Mouse (Mus musculus): ENCODE results near the gene Ptk7. TPM values are rescaled to one million over a fixed set of nuclear protein-coding genes. Genes with fewer than 3 reads are reported as not detected.
A peak's percentile ranks its signal among the peaks of the same experiment; 100 is the strongest.

Gene Ptk7
- 10 to 100 TPM; 11.2 to 11.4 TPM for total RNA-seq (2021)
- long read RNA-seq, experiment 1, full-length matches to known transcripts = 2 of 5 reads
- long read RNA-seq, experiment 1, partial matches to known transcripts = 3 of 5 reads
- long read RNA-seq, experiment 1, other reads (novel, unspliced or antisense) = 0 of 5 reads
- long read RNA-seq, experiment 2, full-length matches to known transcripts = 2 of 3 reads
- long read RNA-seq, experiment 2, partial matches to known transcripts = 0 of 3 reads
- long read RNA-seq, experiment 2, other reads (novel, unspliced or antisense) = 1 of 3 reads

DNA sequence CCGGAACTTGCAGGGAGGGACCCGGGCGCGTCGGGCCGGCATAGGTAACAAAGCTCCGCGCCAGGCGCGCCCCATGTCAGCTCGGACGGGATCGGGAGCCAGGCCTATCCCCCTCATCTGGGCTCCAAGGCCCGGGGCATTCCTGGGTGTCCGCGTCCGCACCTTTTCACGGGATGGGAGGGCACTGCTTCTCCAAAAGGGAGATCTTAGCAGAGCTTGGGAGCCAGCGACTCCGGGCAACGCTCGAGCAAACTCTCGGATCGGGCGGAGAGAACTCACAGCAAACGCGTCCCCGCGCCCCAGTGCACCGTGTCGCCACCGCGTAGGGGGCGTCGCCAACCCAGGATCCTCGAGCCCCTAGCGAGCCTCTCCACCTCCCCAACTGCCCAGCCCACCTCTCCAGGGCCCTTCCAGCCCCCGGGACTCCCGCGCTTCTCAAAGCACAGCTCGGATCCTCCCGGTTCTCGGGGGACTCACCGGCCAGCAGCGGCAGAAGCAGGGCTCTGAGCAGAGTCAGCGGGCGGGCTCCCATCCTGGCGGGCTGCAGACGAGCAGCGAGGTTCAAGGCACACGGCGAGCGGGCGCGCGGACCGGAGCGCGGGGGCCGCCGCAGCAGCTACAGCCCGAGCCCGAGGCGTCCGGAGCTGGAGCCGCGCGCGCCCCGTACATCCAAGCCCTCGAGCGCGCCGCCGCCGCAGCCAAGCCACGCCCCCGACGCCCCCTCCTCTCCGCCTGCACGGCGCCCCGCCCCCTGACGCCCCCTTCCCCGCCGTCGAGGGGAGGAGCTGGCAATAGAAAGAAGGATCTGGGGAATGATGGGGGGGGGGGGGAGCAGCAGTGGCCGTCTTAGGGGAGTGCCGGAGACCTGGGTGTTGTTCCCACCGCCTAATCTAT, at the start of gene Ptk7:
Gene Ptk7, minus strand, starts transcription at position 714 of the 894 bp plus-strand sequence.
- peak; percentile 75 to 82 for DNase-seq (ENCODE audit: low spot score in 2 of 2)

DNA sequence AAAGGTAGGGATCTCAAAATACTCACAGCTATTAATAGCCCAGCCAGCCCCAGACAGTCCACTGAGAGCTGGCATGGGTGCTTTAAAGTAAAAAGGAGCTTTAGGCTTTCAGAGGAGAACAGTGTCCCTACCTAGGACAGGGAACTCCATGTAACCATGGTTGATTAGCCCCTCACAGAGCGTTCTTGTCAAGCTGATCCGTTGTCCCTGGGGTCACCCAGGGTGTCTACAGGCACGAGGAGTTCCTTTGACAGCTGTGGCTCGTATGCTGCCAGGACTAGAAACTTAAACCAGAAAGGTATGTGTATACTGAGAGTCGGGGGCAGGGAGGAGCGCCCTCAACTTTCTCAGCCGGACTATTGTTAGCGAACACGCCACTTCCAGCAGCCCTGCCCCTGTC, 49.6 kb upstream of the Ptk7 start:
- DNase-seq (ENCODE audit: low spot score in 2 of 2) = no peak

DNA sequence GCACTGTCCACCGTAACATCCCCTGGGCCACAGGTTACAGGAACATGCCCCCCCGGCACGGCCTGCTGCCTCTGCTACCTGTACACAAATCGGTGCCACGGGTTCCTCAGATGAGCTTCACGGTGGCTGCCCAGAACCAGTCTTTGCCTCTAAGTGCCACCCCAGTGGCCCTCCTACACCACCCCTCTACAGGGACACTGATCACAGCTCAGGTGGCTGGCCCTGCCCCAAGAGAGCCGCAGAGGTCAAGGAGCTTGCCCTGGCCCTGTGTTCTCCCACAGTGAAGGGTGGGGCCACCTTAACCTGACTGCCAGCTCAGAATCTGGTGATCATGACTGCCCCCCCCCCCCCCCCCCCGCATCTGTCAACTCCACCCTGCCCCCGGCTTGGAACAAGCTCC, 49.1 kb upstream of the Ptk7 start, which contains the start of gene Mea1:
Gene Mea1, plus strand, starts transcription at position 378 of the 400 bp plus-strand sequence.
- DNase-seq (ENCODE audit: low spot score in 2 of 2) = no peak

DNA sequence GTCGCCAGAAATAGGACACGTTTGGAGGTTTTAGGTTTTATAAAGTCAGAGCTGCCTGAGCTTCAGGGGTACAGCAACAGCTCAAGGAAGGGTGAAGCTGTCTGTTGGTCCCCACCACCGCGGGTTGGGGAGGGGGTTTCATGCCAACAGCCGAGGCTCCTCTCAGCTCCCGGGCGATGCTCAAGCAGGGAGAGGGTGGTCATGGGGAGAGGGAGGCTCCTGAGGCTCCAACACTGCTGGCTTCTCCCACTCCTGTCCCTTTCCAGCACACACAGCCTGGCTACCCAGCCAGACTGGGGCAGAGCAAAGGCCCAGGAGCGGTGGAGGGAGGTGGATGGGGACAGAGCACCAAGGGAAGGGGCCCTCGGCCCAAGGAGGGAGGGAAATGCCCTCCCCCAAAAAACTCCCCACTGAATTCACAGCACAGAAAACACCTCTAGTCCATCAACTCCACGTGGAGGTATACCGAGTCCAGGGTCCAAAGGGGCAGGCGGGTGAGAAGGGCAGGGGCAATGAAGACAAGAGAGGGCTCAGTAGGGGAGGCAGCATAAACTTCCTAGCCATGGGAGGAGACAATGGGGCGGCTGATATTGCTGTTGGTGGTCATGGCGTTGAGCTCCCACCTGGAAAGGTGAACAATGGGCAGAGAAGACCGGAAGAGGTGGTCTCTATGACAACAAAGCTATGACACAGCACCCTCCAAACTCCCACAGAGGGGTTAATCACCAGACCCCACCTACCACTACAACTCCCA, 45.4 kb upstream of the Ptk7 start:
- DNase-seq (ENCODE audit: low spot score in 2 of 2) = no peak

DNA sequence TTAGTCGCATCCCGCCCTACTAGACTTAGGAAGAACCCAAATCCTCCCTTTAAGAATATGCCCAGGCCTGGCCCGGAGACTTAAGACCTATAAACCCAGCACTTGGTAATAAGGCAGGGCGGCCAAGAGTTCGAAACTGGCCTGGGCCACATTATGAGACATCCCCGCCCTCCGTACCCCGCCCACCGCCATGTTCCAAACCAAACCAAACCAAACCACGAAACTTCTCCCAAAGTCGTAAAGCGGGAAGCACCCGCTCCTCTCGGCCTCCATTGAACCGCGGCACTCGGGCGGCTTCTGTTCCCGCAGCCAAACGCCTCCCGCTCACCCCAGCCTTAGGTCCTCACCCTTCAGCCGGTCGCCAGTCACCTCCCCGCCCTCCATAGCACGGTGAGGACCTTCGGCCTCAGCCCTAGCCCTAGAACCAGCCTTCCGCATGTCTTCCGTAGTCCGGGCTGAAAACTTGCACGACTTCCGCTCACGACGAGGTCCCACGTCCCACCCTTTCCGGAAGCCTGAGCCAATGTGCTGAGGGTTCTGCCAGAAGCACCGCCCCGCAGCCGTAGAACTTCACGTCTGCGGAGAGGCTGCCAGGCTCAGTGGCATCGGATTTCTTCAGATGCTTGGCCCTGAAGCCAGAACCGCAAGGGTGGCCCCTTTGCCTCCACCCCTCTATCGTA, 44.7 kb upstream of the Ptk7 start, which contains the start of gene Rrp36:
Gene Rrp36, minus strand, starts transcription at position 503 of the 680 bp plus-strand sequence.
- peak; percentile 87 to 93 for DNase-seq (ENCODE audit: low spot score in 2 of 2)

DNA sequence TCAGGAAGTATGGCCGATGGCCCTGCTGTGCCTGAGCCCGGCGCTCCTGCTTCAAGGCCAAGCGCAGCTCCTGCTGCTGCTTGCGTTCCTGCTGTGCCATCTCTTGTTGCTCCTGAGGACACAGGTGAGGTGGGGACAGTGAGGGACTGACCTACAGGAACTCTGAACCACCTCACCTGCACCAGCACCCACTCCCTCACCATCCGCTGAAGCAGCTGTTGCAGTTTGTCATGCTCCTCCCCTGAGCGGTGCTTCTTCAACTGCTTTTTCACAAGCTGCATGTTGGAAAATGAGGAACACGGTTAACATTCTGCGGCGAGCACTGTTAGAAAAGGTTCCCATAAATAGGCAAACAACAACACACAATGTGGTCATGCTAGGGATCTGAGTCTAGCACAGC, 40.6 kb upstream of the Ptk7 start:
- DNase-seq (ENCODE audit: low spot score in 2 of 2) = no peak

DNA sequence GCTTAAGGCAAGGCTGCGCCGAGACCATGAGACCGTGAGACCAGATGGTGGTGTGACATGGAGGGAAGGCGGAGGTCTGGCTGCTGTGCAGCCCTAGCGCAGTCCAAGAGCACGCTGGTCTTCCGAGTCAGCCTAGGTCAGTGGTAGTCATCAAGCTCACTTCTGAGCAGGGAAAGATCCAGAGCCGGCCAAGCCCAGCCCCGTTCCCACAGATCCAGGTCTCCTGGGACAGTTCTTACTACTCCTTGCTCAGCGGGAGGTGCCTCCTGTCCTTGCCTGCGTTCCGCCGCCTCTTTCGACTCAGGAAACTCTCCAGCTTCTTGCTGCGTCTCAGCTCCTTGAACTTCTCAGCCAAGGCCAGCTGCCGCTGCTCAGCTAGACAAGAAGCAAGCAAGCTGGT, 38.4 kb upstream of the Ptk7 start:
- no peak for DNase-seq (ENCODE audit: low spot score in 2 of 2)

DNA sequence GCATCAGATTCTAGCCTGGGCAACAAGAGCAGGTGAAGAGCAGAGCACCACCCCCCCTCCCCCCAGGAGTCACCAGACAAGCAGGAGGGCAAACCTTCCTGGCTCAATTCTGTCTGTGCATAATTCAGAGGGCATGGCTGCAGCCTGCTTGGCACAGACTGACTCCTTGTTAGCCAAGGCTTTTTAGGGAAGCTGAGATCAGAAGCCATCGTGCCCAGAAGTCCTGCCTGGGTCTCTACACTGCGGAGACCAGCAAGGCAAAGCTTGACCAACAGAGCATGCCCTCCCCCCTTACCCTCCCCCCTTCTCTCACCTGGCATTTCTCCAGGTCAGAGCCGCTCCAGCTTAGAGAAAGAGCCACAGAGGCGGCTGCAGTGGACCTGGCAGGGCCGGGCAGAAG, 33.4 kb upstream of the Ptk7 start:
- DNase-seq (ENCODE audit: low spot score in 2 of 2) = no peak

DNA sequence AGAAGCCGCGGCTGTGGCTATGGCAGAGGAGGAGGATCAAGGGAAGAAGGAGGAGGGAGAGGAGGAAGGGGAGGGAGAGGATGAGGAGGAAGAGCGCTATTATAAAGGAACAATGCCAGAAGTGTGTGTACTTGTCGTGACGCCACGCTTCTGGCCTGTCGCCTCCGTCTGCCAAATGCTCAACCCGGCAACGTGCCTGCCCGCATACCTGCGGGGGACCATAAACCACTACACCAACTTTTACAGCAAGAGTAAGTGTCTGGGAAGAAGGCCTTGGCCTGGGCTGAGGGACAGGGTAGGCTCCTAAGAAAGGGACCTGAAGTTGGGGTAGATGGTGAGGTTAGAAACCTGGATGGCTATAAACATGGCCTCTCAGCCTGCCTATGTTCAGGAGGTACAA, 32.7 kb upstream of the Ptk7 start:
- no peak for DNase-seq (ENCODE audit: low spot score in 2 of 2)

DNA sequence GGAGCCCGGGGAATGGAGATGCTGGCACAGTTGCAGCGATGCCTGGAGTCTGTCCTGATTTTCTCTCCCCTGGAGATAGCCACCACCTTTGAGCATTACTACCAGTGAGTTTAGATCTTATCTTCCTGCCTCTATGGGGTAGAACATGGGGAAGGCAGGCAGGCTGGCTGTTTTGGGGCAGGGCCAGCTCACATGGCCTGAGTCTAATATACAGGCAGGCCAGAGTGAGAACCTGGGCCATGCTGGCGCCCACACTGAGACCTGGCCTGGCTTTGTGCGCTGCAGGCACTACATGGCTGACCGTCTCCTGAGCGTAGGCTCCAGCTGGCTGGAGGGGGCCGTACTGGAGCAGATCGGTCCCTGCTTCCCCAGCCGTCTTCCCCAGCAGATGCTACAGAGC, 32.0 kb upstream of the Ptk7 start:
- DNase-seq (ENCODE audit: low spot score in 2 of 2) = no peak

DNA sequence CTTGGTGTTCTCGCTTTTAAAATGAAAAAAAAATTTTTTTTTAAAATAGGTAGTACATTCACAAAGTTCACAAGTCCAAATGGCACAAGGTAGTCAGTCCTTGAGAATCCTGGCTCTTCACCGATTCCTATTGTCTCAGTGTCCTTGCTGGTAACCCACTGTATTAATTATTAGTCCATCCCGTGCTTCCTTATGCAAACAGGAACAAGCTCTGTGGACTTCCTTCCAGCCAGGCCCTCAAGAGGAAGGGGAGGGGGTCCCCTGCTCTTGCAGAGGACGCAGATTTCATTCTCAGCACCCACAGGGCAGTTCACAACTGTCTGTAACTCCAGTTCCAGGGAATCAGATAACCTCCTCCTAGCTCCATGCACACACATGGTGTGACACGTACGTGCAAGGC, 26.8 kb upstream of the Ptk7 start:
- DNase-seq (ENCODE audit: low spot score in 2 of 2) = no peak

DNA sequence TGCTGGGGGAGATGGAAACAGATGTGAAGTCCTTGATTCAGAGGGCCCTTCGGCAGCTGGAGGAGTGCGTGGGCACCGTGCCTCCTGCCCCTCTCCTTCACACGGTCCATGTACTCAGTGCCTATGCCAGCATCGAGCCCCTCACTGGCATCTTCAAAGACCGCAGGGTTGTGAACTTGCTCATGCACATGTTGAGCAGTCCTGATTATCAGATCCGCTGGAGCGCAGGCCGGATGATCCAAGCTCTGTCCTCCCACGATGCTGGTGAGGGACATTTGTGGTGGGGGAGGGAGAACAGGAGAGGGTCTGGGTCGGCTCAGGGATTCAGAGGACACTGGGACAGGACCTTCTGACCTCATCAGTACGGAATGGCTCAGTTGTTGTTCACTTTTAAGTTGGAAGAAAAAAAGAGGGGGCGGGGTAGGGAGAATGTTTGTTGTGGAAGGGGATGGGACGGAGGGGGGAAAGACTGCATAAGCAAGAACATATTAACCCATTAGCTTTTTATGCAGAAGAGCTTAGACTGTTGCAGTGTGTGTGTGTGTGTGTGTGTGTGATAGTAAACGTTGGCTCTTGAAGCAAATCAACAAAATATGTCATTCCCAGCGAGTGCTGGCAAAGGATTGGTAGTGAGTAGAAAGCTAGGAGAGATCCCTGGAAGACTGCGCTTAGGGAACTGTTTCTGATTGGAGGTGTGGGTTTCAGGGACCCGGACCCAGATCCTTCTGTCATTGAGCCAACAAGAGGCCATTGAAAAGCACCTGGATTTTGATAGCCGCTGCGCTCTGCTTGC, 22.6 kb upstream of the Ptk7 start:
- DNase-seq (ENCODE audit: low spot score in 2 of 2) = peak in 1 of 2 experiments; percentile 59

DNA sequence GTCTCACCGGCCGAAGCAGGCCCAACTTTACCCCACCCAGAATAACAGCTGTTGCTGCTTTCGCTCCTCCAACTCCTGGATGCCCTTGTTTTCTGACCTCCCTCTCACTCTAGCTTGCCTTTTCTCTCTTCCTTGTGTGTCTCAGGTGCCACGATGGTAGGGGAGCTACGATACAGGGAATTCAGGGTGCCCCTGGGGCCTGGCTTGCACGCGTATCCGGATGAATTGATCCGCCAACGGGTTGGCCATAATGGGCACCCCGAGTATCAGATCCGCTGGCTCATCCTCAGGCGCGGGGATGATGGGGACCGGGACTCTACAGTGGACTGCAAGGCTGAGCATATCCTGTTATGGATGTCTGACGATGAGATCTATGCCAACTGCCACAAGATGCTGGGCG, 22.0 kb upstream of the Ptk7 start:
- no peak for DNase-seq (ENCODE audit: low spot score in 2 of 2)

DNA sequence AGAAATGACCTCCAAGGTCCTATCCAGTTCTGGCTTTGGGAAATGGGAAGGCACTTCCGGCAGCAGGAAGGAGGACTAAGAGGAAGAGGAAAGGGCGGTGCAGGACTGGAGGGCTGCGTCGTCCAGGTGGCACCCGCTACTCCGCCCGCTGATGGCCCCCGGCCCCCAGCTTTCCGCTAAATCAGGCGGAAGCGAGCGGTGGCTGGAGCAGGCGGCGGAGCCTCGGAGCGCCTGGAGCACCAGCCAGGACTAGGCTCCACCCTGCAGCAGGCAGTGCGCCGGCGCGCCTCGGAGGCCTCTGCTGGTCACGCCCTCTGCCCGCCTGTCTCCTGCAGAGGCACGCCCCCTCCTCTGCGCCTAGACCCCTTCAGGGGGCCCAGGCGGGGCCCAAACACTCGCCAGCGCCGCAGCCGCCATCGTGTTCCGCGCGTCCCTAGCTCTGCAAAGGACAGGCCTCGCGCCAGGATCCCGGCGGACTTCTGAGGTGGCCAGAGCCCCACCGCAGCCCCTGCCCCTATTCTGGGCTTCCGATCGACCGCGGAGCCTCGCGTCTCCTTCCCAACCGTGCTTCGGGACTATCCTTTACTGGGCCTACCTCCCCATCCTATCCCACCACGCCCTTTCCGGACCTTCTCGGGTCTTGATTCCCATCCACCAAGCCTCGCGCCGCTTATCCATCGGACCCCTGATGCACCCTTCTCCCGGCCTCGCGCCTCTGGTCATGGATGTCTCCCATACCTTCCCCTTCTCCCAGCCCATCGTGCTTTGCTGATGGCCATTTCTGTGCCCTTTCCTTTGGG, 21.1 kb upstream of the Ptk7 start, which contains the start of gene Cul7:
Gene Cul7, plus strand, starts transcription at position 106 of the 800 bp plus-strand sequence.
- DNase-seq (ENCODE audit: low spot score in 2 of 2) = peak; percentile 88 to 93

DNA sequence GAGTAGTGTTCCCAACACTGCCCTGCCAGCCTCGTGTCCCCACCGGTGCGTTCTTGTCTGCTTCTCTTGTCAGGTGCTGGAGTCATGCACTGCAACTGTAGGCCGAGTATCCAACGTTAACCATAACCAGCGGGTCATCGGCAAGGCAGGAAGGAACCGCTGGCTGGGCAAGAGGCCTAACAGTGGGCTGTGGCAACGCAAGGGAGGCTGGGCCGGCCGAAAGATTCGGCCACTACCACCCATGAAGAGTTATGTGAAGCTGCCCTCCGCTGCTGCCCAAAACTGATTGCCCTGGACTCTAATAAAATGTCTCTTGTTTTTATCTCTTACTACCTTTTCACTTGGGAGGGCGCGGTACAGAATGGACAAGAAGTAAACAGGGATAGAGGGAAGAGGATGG, 20.5 kb upstream of the Ptk7 start:
- no peak for DNase-seq (ENCODE audit: low spot score in 2 of 2)

DNA sequence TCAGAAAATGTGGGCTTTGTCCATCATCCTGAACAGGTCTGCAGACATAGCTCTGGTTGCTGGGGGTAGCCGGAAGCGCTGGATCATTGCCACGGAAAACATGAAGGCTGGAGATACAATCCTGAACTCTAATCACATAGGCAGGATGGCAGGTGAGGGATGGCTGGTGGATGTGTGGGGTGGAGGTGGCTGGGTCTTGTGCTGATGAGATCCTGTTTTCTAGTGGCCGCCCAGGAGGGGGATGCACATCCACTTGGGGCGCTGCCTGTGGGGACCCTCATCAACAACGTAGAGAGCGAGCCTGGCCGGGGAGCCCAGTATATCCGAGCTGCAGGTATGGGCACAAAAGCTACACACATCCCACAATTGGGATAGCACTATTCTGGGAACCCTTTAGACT, 19.1 kb upstream of the Ptk7 start:
- DNase-seq (ENCODE audit: low spot score in 2 of 2) = no peak

DNA sequence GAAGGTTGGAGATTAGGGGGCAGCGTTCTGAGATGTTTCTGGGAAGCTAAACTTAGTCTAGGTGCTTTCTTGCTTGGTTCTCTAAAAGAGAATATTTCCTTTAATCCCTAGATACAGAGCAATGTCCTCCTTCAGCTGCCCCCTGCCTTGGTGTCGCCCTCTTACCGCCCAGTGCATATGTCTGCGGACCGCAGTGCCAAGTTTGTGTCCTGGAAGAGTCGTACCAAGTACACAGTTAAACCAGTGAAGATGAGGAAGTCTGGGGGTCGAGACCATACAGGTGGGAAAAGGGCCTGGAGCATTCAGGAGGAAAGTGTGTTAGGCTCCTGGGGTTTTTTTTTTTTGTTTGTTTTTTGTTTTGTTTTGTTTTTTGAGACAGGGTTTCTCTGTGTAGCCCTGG, 18.0 kb upstream of the Ptk7 start:
- no peak for DNase-seq (ENCODE audit: low spot score in 2 of 2)

DNA sequence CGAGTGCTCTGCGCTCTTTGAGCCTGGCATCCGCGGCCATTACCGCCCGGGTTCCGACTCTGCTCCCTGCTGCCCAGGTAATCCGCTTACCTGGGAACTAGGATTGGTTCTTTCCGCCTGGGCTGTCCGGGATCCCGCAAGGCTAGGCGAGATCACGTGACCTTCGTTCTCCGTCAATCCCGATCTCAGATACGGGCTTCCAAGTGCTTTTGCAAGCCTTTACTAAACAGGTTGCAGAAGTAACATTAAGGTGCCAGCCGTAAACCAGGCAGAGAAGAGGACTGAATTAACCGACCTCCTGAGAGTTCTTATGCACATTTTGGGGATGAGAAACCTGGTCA, 17.0 kb upstream of the Ptk7 start:
- DNase-seq (ENCODE audit: low spot score in 2 of 2) = no peak

DNA sequence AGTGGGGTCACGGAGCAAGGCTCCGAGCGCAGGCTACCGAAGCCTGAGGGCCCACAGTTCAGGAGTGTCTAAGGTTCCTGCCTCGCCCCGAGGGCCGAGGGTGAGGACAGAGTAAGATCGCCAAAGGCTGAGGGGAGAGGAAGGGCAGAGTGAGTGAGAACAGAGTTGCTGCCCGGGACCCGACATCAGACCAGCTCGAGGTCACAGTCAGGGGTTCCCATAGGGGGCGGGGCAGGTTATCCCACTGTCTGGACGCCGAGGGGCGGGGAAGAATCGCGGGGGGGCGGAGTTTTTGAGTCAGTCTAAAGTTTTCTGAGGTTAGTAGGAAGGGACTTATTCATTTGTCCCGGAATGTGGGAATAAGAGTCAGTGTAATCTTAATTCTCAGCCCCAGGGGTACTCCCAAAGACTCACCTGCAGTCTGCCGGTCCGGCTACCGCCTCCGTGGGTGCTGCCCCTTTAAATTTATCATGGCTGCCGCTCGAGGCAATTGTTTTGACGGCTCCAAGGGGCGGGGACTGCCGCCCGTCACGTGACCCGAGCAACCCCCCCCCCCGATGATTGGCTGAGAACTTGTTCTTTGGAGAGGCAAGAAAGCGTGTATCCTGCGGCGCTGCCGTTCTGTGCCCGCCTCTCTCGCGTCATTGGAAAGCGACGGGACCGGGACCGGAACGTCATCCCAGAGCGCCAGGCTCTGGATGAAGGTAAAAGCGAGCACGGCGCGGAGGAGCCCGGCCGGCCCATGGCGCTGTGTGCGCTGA, 16.4 kb upstream of the Ptk7 start, which contains the start of the genes Klc4 and Mrpl2:
Gene Klc4, minus strand, starts transcription at position 462 of the 761 bp plus-strand sequence.
Gene Mrpl2, plus strand, starts transcription at position 669 of the 761 bp plus-strand sequence.
- DNase-seq (ENCODE audit: low spot score in 2 of 2) = peak; percentile 99
